Mouse (Mus musculus) ES-E14 (cell line): Measurements from ENCODE around the gene Pla2g2c. TPM values are rescaled to one million over a fixed set of nuclear protein-coding genes. Genes with fewer than 3 reads are reported as not detected.

Source experiments
- DNase-seq: peaks from one replicate; pipeline ENCODE4 v3.0.0-alpha.2; 2013; ENCODE audit warnings: low read depth, low spot score
- H3K27ac ChIP-seq: 2 replicates; pipeline ENCODE4 v1.5.1; 2012; ENCODE audit warnings: low read depth, mild to moderate bottlenecking, low read length, moderate library complexity, mixed read lengths; ENCODE audit not compliant: poor library complexity, insufficient read depth, severe bottlenecking
- H3K36me3 ChIP-seq: 2 replicates; pipeline ENCODE4 v1.6.1; 2012; ENCODE audit warnings: mild to moderate bottlenecking, low read length, moderate library complexity, mixed read lengths; ENCODE audit not compliant: control insufficient read depth, poor library complexity, insufficient read depth, severe bottlenecking
- H3K4me1 ChIP-seq, 2 experiments: fragments of 150-350 bp in 1 of 2; sonication (generic) in 1 of 2; 2 replicates each; pipeline ENCODE4 v1.6.1; 2012; ENCODE audit warnings: low read length in 2 of 2, mild to moderate bottlenecking in 1 of 2, mixed read lengths in 1 of 2; ENCODE audit not compliant: control insufficient read depth in 2 of 2, insufficient read depth in 2 of 2, poor library complexity in 1 of 2
- H3K4me3 ChIP-seq, 2 experiments: fragments of 150-350 bp in 1 of 2; sonication (generic) in 1 of 2; 2 replicates each; pipeline ENCODE4 v1.5.1; 2012; ENCODE audit warnings: low read length in 2 of 2, low read depth in 1 of 2, mild to moderate bottlenecking in 1 of 2, mixed read lengths in 1 of 2; ENCODE audit not compliant: insufficient read depth in 1 of 2, poor library complexity in 1 of 2, severe bottlenecking in 1 of 2
- H3K9ac ChIP-seq: 2 replicates; pipeline ENCODE4 v1.6.1; 2012; ENCODE audit warnings: low read depth, mild to moderate bottlenecking, low read length, mixed read lengths; ENCODE audit not compliant: poor library complexity, insufficient read depth, severe bottlenecking
- H3K9me3 ChIP-seq: fragments of 150-350 bp; sonication (generic); 2 replicates; pipeline ENCODE4 v1.6.1; 2012; ENCODE audit warnings: low read depth, mild to moderate bottlenecking, low read length; ENCODE audit not compliant: control insufficient read depth, insufficient read depth
- CHD2 ChIP-seq: IDR thresholded peaks from 2 replicates; pipeline ENCODE4 v1.6.1; 2014; ENCODE audit warnings: mild to moderate bottlenecking, low read depth, low read length, inconsistent platforms
- HCFC1 ChIP-seq: IDR thresholded peaks from 2 replicates; pipeline ENCODE4 v1.6.1; 2012; ENCODE audit warnings: low read length, inconsistent platforms, borderline replicate concordance; ENCODE audit not compliant: insufficient read depth
- MAFK ChIP-seq: IDR thresholded peaks from 2 replicates; pipeline ENCODE4 v1.6.1; 2014; ENCODE audit warnings: mild to moderate bottlenecking, low read depth, low read length, inconsistent platforms; ENCODE audit not compliant: insufficient read depth
- ZC3H11A ChIP-seq: IDR thresholded peaks from 2 replicates; pipeline ENCODE4 v1.6.1; 2012; ENCODE audit warnings: low read depth, mild to moderate bottlenecking, inconsistent platforms, low read length, borderline replicate concordance
- ZNF384 ChIP-seq: IDR thresholded peaks from 2 replicates; pipeline ENCODE4 v1.6.1; 2012; ENCODE audit warnings: low read depth, low read length, inconsistent platforms
- in situ Hi-C, 2 experiments: fragments of 600-800 bp; cut with MboI; formaldehyde crosslinking; loops; one replicate each; pipeline ENCODE4 v1.15.1; 2025; ENCODE audit warnings: low sequenced_read_pairs in 2 of 2, inconsistent platforms in 1 of 2; ENCODE audit not compliant: unreplicated experiment in 2 of 2
- total RNA-seq: library from RNA; depleted of rRNA; stranded (reverse); fragments of 300-350 nt; gene quantifications from 2 replicates; pipeline ENCODE4 v1.2.3, GENCODE M21; 2012; rRNA removed

Gene Pla2g2c
- total RNA-seq, 1 experiment, result 0.54 TPM

DNA sequence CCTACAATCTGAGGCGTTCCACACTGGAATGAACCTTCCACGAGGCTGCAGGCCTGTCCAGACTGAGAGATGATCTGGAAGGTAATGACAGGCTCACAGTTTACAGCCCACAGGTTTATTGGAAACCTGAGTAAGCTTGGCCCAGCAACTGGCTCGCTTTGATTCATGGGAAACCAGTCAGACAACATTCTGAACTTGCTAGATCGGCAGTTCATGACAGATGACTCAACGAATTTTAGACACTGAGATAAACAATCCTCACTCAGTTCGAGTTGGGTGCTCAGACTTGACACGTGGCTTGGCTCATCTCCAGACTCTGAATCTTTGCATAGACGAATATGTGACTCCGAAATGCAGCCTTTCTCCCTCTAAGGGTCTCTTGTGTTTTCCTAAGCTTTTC, 68.0 kb downstream of the Pla2g2c start:
- Histone ChIP-seq H3K9me3 (no peaks in the 10 kb centered on the region), H3K27ac (no peak overlapping the region), H3K36me3 (no peaks in the 10 kb centered on the region), H3K4me1 (peaks cover 3 to 23% of the 10 kb centered on the region in 2 experiments; a peak in 3 of 4 replicates), H3K9ac (no peak overlapping the region), H3K4me3 (no peak overlapping the region)
- no peak for DNase-seq
- TF ChIP-seq HCFC1 (no peak), MAFK (peak; percentile 67; the same call in 1 of the 2 replicates)
- in situ Hi-C loops, result no loop called here

DNA sequence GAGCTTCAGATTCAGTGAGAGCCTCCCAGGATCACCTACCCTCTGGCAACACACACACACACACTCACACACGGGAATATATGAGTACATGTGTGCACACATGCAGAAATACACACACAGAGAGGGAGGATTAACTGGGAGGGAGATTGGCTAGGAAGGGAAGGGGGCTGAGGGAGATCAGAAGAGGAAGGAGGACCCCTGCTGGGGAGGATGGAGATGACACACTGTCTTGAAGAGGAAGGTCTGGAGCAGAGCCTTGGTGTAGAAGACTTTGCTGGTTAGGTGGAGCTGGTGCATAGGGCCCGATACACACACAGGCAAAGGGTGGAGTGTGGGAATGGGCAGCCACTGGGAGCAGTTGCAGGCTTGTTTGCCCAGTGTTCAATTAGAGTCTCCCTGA, 68.7 kb downstream of the Pla2g2c start:
- in situ Hi-C loops, result no loop called here
- Histone ChIP-seq H3K4me1 (peaks cover 3 to 23% of the 10 kb centered on the region in 2 experiments; a peak in 3 of 4 replicates), H3K4me3 (no peak overlapping the region), H3K27ac (no peak overlapping the region), H3K36me3 (no peaks in the 10 kb centered on the region), H3K9me3 (no peaks in the 10 kb centered on the region), H3K9ac (no peak overlapping the region)
- DNase-seq, result peak; percentile 61
- TF ChIP-seq CHD2 (no peak), ZC3H11A (peak; percentile 55; the same call in 1 of the 2 replicates)

DNA sequence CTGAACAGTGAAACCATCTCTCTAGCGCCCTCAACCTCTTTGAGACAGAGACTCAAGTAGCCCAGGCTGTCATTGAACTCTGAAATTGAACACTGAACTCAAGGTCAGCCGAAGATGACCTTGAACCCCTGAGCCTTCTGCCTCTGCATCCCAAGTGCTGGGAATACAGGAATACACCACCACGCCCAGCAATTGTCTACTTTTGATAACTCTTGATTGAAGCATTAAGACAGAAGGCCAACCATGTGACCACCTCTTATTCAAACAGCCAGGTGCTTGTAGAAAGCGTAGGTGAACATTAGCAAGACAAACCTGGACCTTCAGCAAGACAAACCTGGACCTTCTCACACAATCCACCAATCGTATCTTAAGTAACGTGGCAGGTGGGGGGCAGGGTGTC, 69.8 kb downstream of the Pla2g2c start:
- H3K4me1 ChIP-seq, result peaks cover 3 to 23% of the 10 kb centered on the region in 2 experiments; a peak in 3 of 4 replicates
- in situ Hi-C loops, result no loop called here
- no peaks in the 10 kb centered on the region for H3K9me3 ChIP-seq
- DNase-seq, result peak; percentile 88
- peak overlapping the region; percentile 62; the same call in 1 of the 2 replicates for H3K27ac ChIP-seq
- H3K9ac ChIP-seq, result no peak overlapping the region
- H3K36me3 ChIP-seq, result no peaks in the 10 kb centered on the region
- H3K4me3 ChIP-seq, result no peak overlapping the region
- TF ChIP-seq ZNF384, result no peak
- TF ChIP-seq HCFC1, result no peak
- no peak for TF ChIP-seq MAFK
- no peak for TF ChIP-seq ZC3H11A
- peak; percentile 75; the same call in 1 of the 2 replicates for TF ChIP-seq CHD2

Other genes starting within 250 kb of the Pla2g2c start
- 0.21 TPM in 1 of 2 replicates, not detected in the other for gene Vwa5b1, start 88.9 kb upstream of the Pla2g2c start, total RNA-seq
- gene Ubxn10, start 12.4 kb downstream of the Pla2g2c start, total RNA-seq, result 1.1 and 2.3 TPM in 2 replicates
- gene Pla2g2f, start 32.8 kb downstream of the Pla2g2c start, total RNA-seq, result 0.21 and 0.22 TPM in 2 replicates
- not detected in 2 replicates for gene Pla2g2d, start 50.9 kb downstream of the Pla2g2c start, total RNA-seq
- gene Pla2g5, start 138.7 kb downstream of the Pla2g2c start, total RNA-seq, result 3.7 and 7.4 TPM in 2 replicates
- not detected in 2 replicates for gene Gm13030, start 149.2 kb downstream of the Pla2g2c start, total RNA-seq
- 0.36 and 2.0 TPM in 2 replicates for gene Pla2g2e, start 153.2 kb downstream of the Pla2g2c start, total RNA-seq
- 12.7 and 13.5 TPM in 2 replicates for gene Otud3, start 189.2 kb downstream of the Pla2g2c start, total RNA-seq
- gene Rnf186, start 242.3 kb downstream of the Pla2g2c start, total RNA-seq, result 0.22 TPM in 1 of 2 replicates, not detected in the other
- gene Tmco4, start 248.1 kb downstream of the Pla2g2c start, total RNA-seq, result 4.7 and 6.4 TPM in 2 replicates